Mouse (Mus musculus): Measurements from ENCODE around the gene Gm17067. TPM values are rescaled to one million over a fixed set of nuclear protein-coding genes. Genes with fewer than 3 reads are reported as not detected.
"Not testable (repeated sequence)": the region's sequence is repeated elsewhere in the genome, so short reads cannot be mapped to it uniquely, and the experiment has no call there.

The Gm17067 gene
- total RNA-seq, 1 experiment = 50.6 TPM

- H3K9me3 ChIP-seq (ENCODE audit: control insufficient read depth, insufficient read depth, low read depth, low read length); DNase-seq (ENCODE audit: low read depth, low spot score); H3K4me1 ChIP-seq (ENCODE audit: control insufficient read depth in 2 of 2, insufficient read depth in 2 of 2, low read length in 2 of 2, poor library complexity in 1 of 2); in situ Hi-C loops (cut with MboI; ENCODE audit: low sequenced_read_pairs in 2 of 2, unreplicated experiment in 2 of 2); H3K4me3 ChIP-seq (ENCODE audit: insufficient read depth in 1 of 2, low read depth in 1 of 2, low read length in 2 of 2, poor library complexity in 1 of 2, severe bottlenecking in 1 of 2); H3K36me3 ChIP-seq (ENCODE audit: control insufficient read depth, insufficient read depth, low read length, poor library complexity, severe bottlenecking); H3K9ac ChIP-seq (ENCODE audit: insufficient read depth, low read depth, low read length, poor library complexity, severe bottlenecking); H3K27ac ChIP-seq (ENCODE audit: insufficient read depth, low read depth, low read length, poor library complexity, severe bottlenecking): not testable (repeated sequence)
- peak; percentile 29; the same call in 1 of the 2 replicates for TF ChIP-seq ZC3H11A (IDR thresholded peaks at IDR 0.05; ENCODE audit: borderline replicate concordance, low read depth, low read length)
Observed at GRCm38 (mm10) chr7:42660140-42660539, 66.7 kb downstream of the Gm17067 start.

Other genes starting within 250 kb of the Gm17067 start
- 41.8 and 56.6 TPM in 2 replicates for gene Zfp141, start 221.3 kb downstream of the Gm17067 start, total RNA-seq (2012; rRNA removed)
- not detected in 2 replicates for gene Gm21028, start 148.4 kb downstream of the Gm17067 start, total RNA-seq (2012; rRNA removed)
- 38.4 and 46.4 TPM in 2 replicates for gene Zfp977, start 134.5 kb downstream of the Gm17067 start, total RNA-seq (2012; rRNA removed)
- gene Zfp976, start 84.4 kb downstream of the Gm17067 start, total RNA-seq (2012; rRNA removed) = 16.0 and 17.8 TPM in 2 replicates
- 21.2 and 22.9 TPM in 2 replicates for gene Zfp975, start 34.3 kb downstream of the Gm17067 start, total RNA-seq (2012; rRNA removed)
- gene Vmn2r62, start 66.5 kb upstream of the Gm17067 start, total RNA-seq (2012; rRNA removed) = 0.05 TPM in 1 of 2 replicates, not detected in the other
- gene Gm2381, start 140.2 kb upstream of the Gm17067 start, total RNA-seq (2012; rRNA removed) = 38.7 and 45.9 TPM in 2 replicates
- not detected in 2 replicates for gene Vmn2r63, start 206.8 kb upstream of the Gm17067 start, total RNA-seq (2012; rRNA removed)

Data from ES-E14 (cell line).